21 mouse cellular contexts compared by ENCODE assay signal in the genomic region with DNA sequence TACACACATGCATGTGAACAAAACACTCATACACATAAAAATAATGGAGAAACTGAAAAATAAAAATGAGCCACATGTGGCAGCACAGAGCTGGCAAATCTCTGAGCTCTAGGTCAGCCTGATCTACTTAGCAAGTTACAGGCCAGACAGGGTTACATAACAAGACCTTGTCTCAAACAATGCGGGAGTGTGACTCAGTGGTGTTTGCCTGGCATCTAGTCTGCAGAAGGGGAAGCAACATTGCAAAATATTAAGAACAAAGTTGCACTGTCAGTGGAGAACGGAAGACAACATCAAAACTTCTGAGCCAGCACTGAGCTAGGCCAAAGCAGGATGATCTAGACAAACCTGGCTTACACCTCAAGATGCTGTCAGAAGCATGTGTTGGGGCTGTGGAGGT. TPM values are rescaled to one million over a fixed set of nuclear protein-coding genes. Genes with fewer than 3 reads are reported as not detected.
A peak's percentile ranks its signal among the peaks of the same experiment; 100 is the strongest.
DNase-seq lines count a peak whose midpoint lies in the region; ATAC-seq lines count a peak whose summit lies in the region.
"Had no signal": no experiment of that assay in that cellular context is flagged by ENCODE, and none has a peak within 500 bp of the region (broad histone marks: within the 10 kb centered on the region; RNA-seq: fewer than 3 reads in every experiment).

No protein-coding gene starts in this region.

- ATAC-seq in megakaryocyte progenitor cell, adult 5-6 weeks (replicated peaks; ENCODE audit: poor library complexity): peak; percentile 49
- no peak for ATAC-seq in forebrain, embryonic 14.5 days
- ATAC-seq in hindbrain, embryonic 12.5 days (ENCODE audit: low FRiP score): no peak
- ATAC-seq: forebrain, postnatal 0 days; midbrain, embryonic 13.5 days had no signal

- no peak overlapping the region for H3K4me3 ChIP-seq in brown adipose tissue, adult 24 weeks (ENCODE audit: insufficient read depth, low read depth, low read length)
- no peak overlapping the region for H3K4me3 ChIP-seq in forebrain, embryonic 14.5 days (ENCODE audit: low read depth, low read length)
- no peak overlapping the region for H3K4me3 ChIP-seq in hindbrain, embryonic 12.5 days
- H3K4me3 ChIP-seq: gastrocnemius, adult 2 months; heart, adult 2 months; hindbrain, embryonic 15.5 days; kidney, embryonic 15.5 days; layer of hippocampus, adult 2 months; limb, embryonic 13.5 days; midbrain, embryonic 13.5 days had no signal

- no peak overlapping the region for H3K4me2 ChIP-seq in forebrain, embryonic 14.5 days (ENCODE audit: low read length)
- no peak overlapping the region for H3K4me2 ChIP-seq in hindbrain, embryonic 12.5 days (replicated peaks)
- H3K4me2 ChIP-seq: hindbrain, embryonic 15.5 days; limb, embryonic 13.5 days; midbrain, embryonic 13.5 days had no signal

- 92% methylated on average over 2 of the region's 2 CpGs for WGBS in forebrain, embryonic 14.5 days
- WGBS in hindbrain, embryonic 12.5 days: 91% methylated on average over 2 of the region's 2 CpGs

- H3K9ac ChIP-seq in forebrain, embryonic 14.5 days (ENCODE audit: low read length): no peak overlapping the region
- H3K9ac ChIP-seq in hindbrain, embryonic 12.5 days: no peak overlapping the region
- H3K9ac ChIP-seq: forebrain, postnatal 0 days; hindbrain, embryonic 15.5 days; kidney, embryonic 15.5 days; limb, embryonic 13.5 days; midbrain, embryonic 13.5 days had no signal

- peaks cover 12% of the 10 kb centered on the region; the same call in 1 of the 2 replicates for H3K4me1 ChIP-seq in brown adipose tissue, adult 24 weeks (ENCODE audit: control insufficient read depth, insufficient read depth, insufficient read length, low read length)
- peaks cover 12% of the 10 kb centered on the region for H3K4me1 ChIP-seq in forebrain, embryonic 14.5 days (ENCODE audit: control insufficient read depth, insufficient read depth, low read length)
- H3K4me1 ChIP-seq in hindbrain, embryonic 12.5 days: peaks cover 18% of the 10 kb centered on the region

- peaks cover 15% of the 10 kb centered on the region; the same call in 1 of the 2 replicates for H3K36me3 ChIP-seq in forebrain, embryonic 14.5 days (ENCODE audit: control insufficient read depth, insufficient read depth, low read length)
- H3K36me3 ChIP-seq in hindbrain, embryonic 12.5 days: peaks cover 18% of the 10 kb centered on the region

- H3K27ac ChIP-seq in brown adipose tissue, adult 24 weeks (replicated peaks; ENCODE audit: low read depth, low read length): peak overlapping the region; percentile 92; the same call in 1 of the 2 replicates
- no peak overlapping the region for H3K27ac ChIP-seq in forebrain, embryonic 14.5 days (ENCODE audit: low read depth, low read length)
- H3K27ac ChIP-seq in hindbrain, embryonic 12.5 days: no peak overlapping the region
- H3K27ac ChIP-seq: gastrocnemius, adult 2 months; heart, adult 2 months; hindbrain, embryonic 15.5 days; kidney, embryonic 15.5 days; layer of hippocampus, adult 2 months; limb, embryonic 13.5 days; midbrain, embryonic 13.5 days had no signal

- peak; percentile 59 for DNase-seq in adrenal gland, adult 2 months
- no peak for DNase-seq in adrenal gland, postnatal 10 days
- peak; percentile 58 for DNase-seq in 3T3-L1 (ENCODE audit: low read depth, low spot score)
- DNase-seq in forebrain, embryonic 14.5 days (ENCODE audit: low spot score): no peak
- DNase-seq in right cerebral cortex, adult 18-20 months: no peak
- DNase-seq: adrenal gland, postnatal 14 days; cerebellum, adult 9-11 months; forebrain, postnatal 0 days; gastrocnemius, adult 2 months; heart, adult 2 months; lung, postnatal 10 days; right cerebral cortex, postnatal 4 days; thymus, adult 2 months had no signal

- H3K27me3 ChIP-seq in forebrain, embryonic 14.5 days (replicated peaks; ENCODE audit: control insufficient read depth, insufficient read depth, low read length): no peaks in the 10 kb centered on the region
- no peaks in the 10 kb centered on the region for H3K27me3 ChIP-seq in hindbrain, embryonic 12.5 days
- H3K27me3 ChIP-seq: hindbrain, embryonic 15.5 days; kidney, embryonic 15.5 days; limb, embryonic 13.5 days; midbrain, embryonic 13.5 days had no signal

- no peaks in the 10 kb centered on the region for H3K9me3 ChIP-seq in forebrain, embryonic 14.5 days (replicated peaks; ENCODE audit: control insufficient read depth, low read length)
- H3K9me3 ChIP-seq in hindbrain, embryonic 12.5 days (replicated peaks): no peaks in the 10 kb centered on the region
- H3K9me3 ChIP-seq: hindbrain, embryonic 15.5 days; kidney, embryonic 15.5 days; midbrain, embryonic 13.5 days had no signal

RNA-seq across cellular contexts. Expression of a gene that starts 3.6 kb away (rescaled TPM):
- total RNA-seq in adrenal gland, adult 2 months (2021): 100 to 1,000 TPM in 1 of 2 experiments, 10 to 100 TPM in 1; 90.0 to 118 TPM
- polyA plus RNA-seq in adrenal gland, adult 2 months (2012; rRNA removed): 41.8 and 46.5 TPM in 2 replicates
- 100 to 1,000 TPM; 189 to 268 TPM for total RNA-seq in adrenal gland, postnatal 10 days (2021)
- 125 and 144 TPM in 2 replicates for polyA plus RNA-seq in brown adipose tissue, adult 24 weeks (2012; ENCODE audit: insufficient read depth, insufficient read length, missing spikeins)
- 63.9 and 74.4 TPM in 2 replicates for total RNA-seq in megakaryocyte progenitor cell, adult 5-6 weeks (2015)
- 161 and 168 TPM in 2 replicates for total RNA-seq in megakaryocyte progenitor cell, adult 5-6 weeks (2017)
- 59.4 and 62.5 TPM in 2 replicates for polyA plus RNA-seq in forebrain, embryonic 14.5 days (2014; fragmentation: Nextera tagmentation; extraction: Ambion mirVana)
- 66.5 and 69.3 TPM in 2 replicates for polyA plus RNA-seq in hindbrain, embryonic 12.5 days (2016; fragmentation: Nextera tagmentation; extraction: Ambion mirVana)

RNA-seq across cellular contexts. Expression of a gene that starts 9.7 kb away (rescaled TPM):
- 10 to 100 TPM; 34.7 to 37.6 TPM for total RNA-seq in adrenal gland, adult 2 months (2021)
- 45.1 and 57.1 TPM in 2 replicates for polyA plus RNA-seq in adrenal gland, adult 2 months (2012; rRNA removed)
- total RNA-seq in adrenal gland, postnatal 10 days (2021): 10 to 100 TPM; 60.7 to 65.0 TPM
- 38.1 and 41.3 TPM in 2 replicates for polyA plus RNA-seq in brown adipose tissue, adult 24 weeks (2012; ENCODE audit: insufficient read depth, insufficient read length, missing spikeins)
- 92.7 and 106 TPM in 2 replicates for total RNA-seq in megakaryocyte progenitor cell, adult 5-6 weeks (2015)
- total RNA-seq in megakaryocyte progenitor cell, adult 5-6 weeks (2017): 62.4 and 63.5 TPM in 2 replicates
- polyA plus RNA-seq in forebrain, embryonic 14.5 days (2014; fragmentation: Nextera tagmentation; extraction: Ambion mirVana): 169 and 219 TPM in 2 replicates
- polyA plus RNA-seq in hindbrain, embryonic 12.5 days (2016; fragmentation: Nextera tagmentation; extraction: Ambion mirVana): 123 and 147 TPM in 2 replicates

RNA-seq across cellular contexts. Expression of a gene that starts 25.8 kb away (rescaled TPM):
- 1 to 10 TPM; 1.7 to 2.4 TPM for total RNA-seq in adrenal gland, adult 2 months (2021)
- 1.6 and 1.7 TPM in 2 replicates for polyA plus RNA-seq in adrenal gland, adult 2 months (2012; rRNA removed)
- total RNA-seq in adrenal gland, postnatal 10 days (2021): 1 to 10 TPM; 4.7 to 5.0 TPM
- 1.1 and 2.3 TPM in 2 replicates for polyA plus RNA-seq in brown adipose tissue, adult 24 weeks (2012; ENCODE audit: insufficient read depth, insufficient read length, missing spikeins)
- 50.3 and 53.6 TPM in 2 replicates for total RNA-seq in megakaryocyte progenitor cell, adult 5-6 weeks (2015)
- total RNA-seq in megakaryocyte progenitor cell, adult 5-6 weeks (2017): 21.4 and 23.8 TPM in 2 replicates
- 0.17 and 0.23 TPM in 2 replicates for polyA plus RNA-seq in forebrain, embryonic 14.5 days (2014; fragmentation: Nextera tagmentation; extraction: Ambion mirVana)
- 0.46 and 0.52 TPM in 2 replicates for polyA plus RNA-seq in hindbrain, embryonic 12.5 days (2016; fragmentation: Nextera tagmentation; extraction: Ambion mirVana)

RNA-seq across cellular contexts. Expression of a gene that starts 26.2 kb away (rescaled TPM):
- total RNA-seq in adrenal gland, adult 2 months (2021): 10 to 100 TPM; 27.1 to 32.4 TPM
- polyA plus RNA-seq in adrenal gland, adult 2 months (2012; rRNA removed): 295 and 338 TPM in 2 replicates
- 10 to 100 TPM; 23.5 to 31.7 TPM for total RNA-seq in adrenal gland, postnatal 10 days (2021)
- polyA plus RNA-seq in brown adipose tissue, adult 24 weeks (2012; ENCODE audit: insufficient read depth, insufficient read length, missing spikeins): 7.1 and 14.4 TPM in 2 replicates
- total RNA-seq in megakaryocyte progenitor cell, adult 5-6 weeks (2015): 3.4 and 3.5 TPM in 2 replicates
- total RNA-seq in megakaryocyte progenitor cell, adult 5-6 weeks (2017): 2.7 and 8.0 TPM in 2 replicates
- 53.2 and 57.4 TPM in 2 replicates for polyA plus RNA-seq in forebrain, embryonic 14.5 days (2014; fragmentation: Nextera tagmentation; extraction: Ambion mirVana)
- 61.3 and 62.8 TPM in 2 replicates for polyA plus RNA-seq in hindbrain, embryonic 12.5 days (2016; fragmentation: Nextera tagmentation; extraction: Ambion mirVana)

RNA-seq across cellular contexts. Expression of a gene that starts 37.3 kb away (rescaled TPM):
- total RNA-seq in adrenal gland, adult 2 months (2021): 10 to 100 TPM in 1 of 2 experiments, 1 to 10 TPM in 1; 7.1 to 11.4 TPM
- polyA plus RNA-seq in adrenal gland, adult 2 months (2012; rRNA removed): 8.6 and 10.9 TPM in 2 replicates
- 10 to 100 TPM; 17.6 to 17.8 TPM for total RNA-seq in adrenal gland, postnatal 10 days (2021)
- polyA plus RNA-seq in brown adipose tissue, adult 24 weeks (2012; ENCODE audit: insufficient read depth, insufficient read length, missing spikeins): 10.9 and 19.3 TPM in 2 replicates
- 27.0 and 38.6 TPM in 2 replicates for total RNA-seq in megakaryocyte progenitor cell, adult 5-6 weeks (2015)
- total RNA-seq in megakaryocyte progenitor cell, adult 5-6 weeks (2017): 21.7 and 35.4 TPM in 2 replicates
- polyA plus RNA-seq in forebrain, embryonic 14.5 days (2014; fragmentation: Nextera tagmentation; extraction: Ambion mirVana): 11.3 and 15.1 TPM in 2 replicates
- 32.7 and 33.2 TPM in 2 replicates for polyA plus RNA-seq in hindbrain, embryonic 12.5 days (2016; fragmentation: Nextera tagmentation; extraction: Ambion mirVana)

Comparison
In these comparisons a context has a peak if more than half of its experiments do, and no peak if none do; other contexts are left out.
1. DNase-seq: peak in adrenal gland, adult 2 months (single experiment) and 3T3-L1 (single experiment); none in adrenal gland, postnatal 10 days (single experiment), forebrain, embryonic 14.5 days (single experiment) and right cerebral cortex, adult 18-20 months (single experiment).